21 mouse cellular contexts compared by ENCODE assay signal in the genomic region with DNA sequence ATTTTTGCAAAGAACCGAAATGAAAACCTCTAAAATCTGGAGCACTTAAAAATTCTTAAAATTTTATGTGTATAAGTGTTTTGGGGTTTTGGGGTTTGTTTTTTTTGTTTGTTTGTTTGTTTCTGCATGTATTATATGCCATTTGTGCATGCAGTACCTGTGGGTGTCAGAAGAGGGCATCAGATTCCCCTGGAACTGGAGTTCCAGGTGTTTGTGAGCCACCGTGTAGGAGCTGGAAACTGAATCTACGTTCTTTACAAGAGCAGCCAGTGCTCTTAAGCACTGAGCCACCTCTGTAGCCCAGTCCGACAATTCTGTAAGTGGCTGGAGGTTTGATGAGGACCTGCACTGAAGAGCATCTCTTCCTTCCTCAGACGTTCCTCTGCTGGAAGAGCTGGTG. TPM values are rescaled to one million over a fixed set of nuclear protein-coding genes. Genes with fewer than 3 reads are reported as not detected.
DNase-seq lines count a peak whose midpoint lies in the region; ATAC-seq and TF ChIP-seq lines count a peak whose summit lies in the region.
"Had no signal": no experiment of that assay in that cellular context is flagged by ENCODE, and none has a peak within 500 bp of the region (broad histone marks: within the 10 kb centered on the region; RNA-seq: fewer than 3 reads in every experiment).

No protein-coding gene starts in this region.

- POLR2A ChIA-PET in Patski (lab: Charles Lee), result no interaction called here

- no peak overlapping the region for H3K4me2 ChIP-seq in liver, embryonic 14.5 days (ENCODE audit: low read depth)
- no peak overlapping the region for H3K4me2 ChIP-seq in liver, postnatal 0 days (ENCODE audit: low read depth, low read length)
- H3K4me2 ChIP-seq: embryonic facial prominence, embryonic 13.5 days; forebrain, embryonic 12.5 days; heart, embryonic 12.5 days; hindbrain, embryonic 15.5 days had no signal

- H3K36me3 ChIP-seq in liver, embryonic 14.5 days (replicated peaks; ENCODE audit: control insufficient read depth, insufficient read depth, low read depth), result no peaks in the 10 kb centered on the region
- no peaks in the 10 kb centered on the region for H3K36me3 ChIP-seq in liver, postnatal 0 days (replicated peaks; ENCODE audit: insufficient read depth, low read length)
- no peaks in the 10 kb centered on the region for H3K36me3 ChIP-seq in ES-Bruce4 (ENCODE audit: control insufficient read depth, insufficient read depth, low read length, poor library complexity, severe bottlenecking)
- H3K36me3 ChIP-seq: embryonic facial prominence, embryonic 13.5 days; forebrain, embryonic 12.5 days; heart, embryonic 12.5 days; hindbrain, embryonic 15.5 days had no signal

- ATAC-seq in liver, embryonic 14.5 days (ENCODE audit: insufficient read depth), result no peak
- no peak for ATAC-seq in liver, postnatal 0 days
- no peak for ATAC-seq in Patski
- no peak for ATAC-seq in monocyte, adult 5-6 weeks (replicated peaks; ENCODE audit: insufficient number of reproducible peaks, low FRiP score, low TSS enrichment, poor library complexity, severe bottlenecking)
- ATAC-seq: forebrain, embryonic 16.5 days had no signal

- CTCF ChIA-PET in Patski (lab: Charles Lee), result no interaction called here

- no peak overlapping the region for H3K9ac ChIP-seq in liver, embryonic 14.5 days (replicated peaks)
- no peak overlapping the region for H3K9ac ChIP-seq in liver, postnatal 0 days (replicated peaks)
- H3K9ac ChIP-seq in ES-Bruce4 (ENCODE audit: low read depth, poor library complexity, severe bottlenecking), result no peak overlapping the region
- H3K9ac ChIP-seq: embryonic facial prominence, embryonic 13.5 days; forebrain, embryonic 12.5 days; heart, embryonic 12.5 days; hindbrain, embryonic 15.5 days had no signal

- 63% methylated on average over 5 of the region's 5 CpGs for WGBS in liver, embryonic 14.5 days (ENCODE audit: insufficient replicate concordance)
- WGBS in liver, postnatal 0 days (ENCODE audit: insufficient replicate concordance), result 77% methylated on average over 5 of the region's 5 CpGs

- in situ Hi-C loops in Patski (cut with MboI; ENCODE audit: low pct_unique_long_range_greater_than_20kb), result loop anchor here (25.0 kb wide), 1 partner anchor 252 kb away; a partner anchor contains a TSS

- H3K4me1 ChIP-seq in liver, embryonic 14.5 days (replicated peaks; ENCODE audit: control insufficient read depth in 2 of 2, insufficient read depth in 2 of 2, low read length in 1 of 2), result no peaks in the 10 kb centered on the region
- no peaks in the 10 kb centered on the region for H3K4me1 ChIP-seq in liver, postnatal 0 days (ENCODE audit: insufficient read depth)
- no peaks in the 10 kb centered on the region for H3K4me1 ChIP-seq in ES-Bruce4 (ENCODE audit: control insufficient read depth, insufficient read depth, low read length)
- H3K4me1 ChIP-seq: embryonic facial prominence, embryonic 13.5 days; forebrain, embryonic 12.5 days; heart, embryonic 12.5 days; hindbrain, embryonic 15.5 days had no signal

- TF ChIP-seq CTCF in liver, embryonic 14.5 days (IDR thresholded peaks at IDR 0.05; ENCODE audit: low read depth), result peak; percentile 38
- no peak; the same call in 1 of the 2 replicates for TF ChIP-seq CTCF in liver, postnatal 0 days (IDR thresholded peaks at IDR 0.05; ENCODE audit: low read depth)
- peak; percentile 11 for TF ChIP-seq CTCF in ES-Bruce4 (IDR thresholded peaks at IDR 0.05; ENCODE audit: low read depth, low read length)
- TF ChIP-seq CTCF in Patski (IDR thresholded peaks at IDR 0.05), result peak; percentile 3

- no peak for DNase-seq in liver, embryonic 14.5 days (ENCODE audit: low read depth in 3 of 3, low spot score in 3 of 3)
- DNase-seq in liver, postnatal 0 days, result no peak
- no peak for DNase-seq in Patski (ENCODE audit: low read depth, low spot score)
- no peak for DNase-seq in cerebellum, adult 9-11 months
- DNase-seq: adrenal gland, postnatal 10 days; cerebellum, adult 11-12 months; cerebellum, adult 9-10 months; cerebellum, postnatal 36 days; gastrocnemius, postnatal 14 days; heart, postnatal 36 days had no signal

- H3K27ac ChIP-seq in liver, embryonic 14.5 days, result no peak overlapping the region
- H3K27ac ChIP-seq in liver, postnatal 0 days (ENCODE audit: low read depth), result no peak overlapping the region
- H3K27ac ChIP-seq in ES-Bruce4 (ENCODE audit: insufficient read depth, low read length), result peak overlapping the region; percentile 93
- H3K27ac ChIP-seq: embryonic facial prominence, embryonic 13.5 days; forebrain, embryonic 12.5 days; hindbrain, embryonic 15.5 days had no signal

- no peak overlapping the region for H3K4me3 ChIP-seq in liver, embryonic 14.5 days (ENCODE audit: insufficient read depth in 1 of 2, low read depth in 2 of 2, low read length in 2 of 2)
- H3K4me3 ChIP-seq in liver, postnatal 0 days (ENCODE audit: low read depth, low read length), result no peak overlapping the region
- no peak overlapping the region for H3K4me3 ChIP-seq in ES-Bruce4 (ENCODE audit: low read depth, low read length)
- H3K4me3 ChIP-seq: embryonic facial prominence, embryonic 13.5 days; forebrain, embryonic 12.5 days; heart, embryonic 12.5 days; hindbrain, embryonic 15.5 days had no signal

- no peak for TF ChIP-seq EP300 in liver, embryonic 14.5 days (IDR thresholded peaks at IDR 0.05; ENCODE audit: low read depth)
- no peak for TF ChIP-seq EP300 in liver, postnatal 0 days (IDR thresholded peaks at IDR 0.05; ENCODE audit: low read depth)
- TF ChIP-seq EP300 in ES-Bruce4 (IDR thresholded peaks at IDR 0.05; ENCODE audit: insufficient read depth, low read depth, low read length), result no peak

- no peak for TF ChIP-seq POLR2A in ES-Bruce4 (IDR thresholded peaks at IDR 0.05; ENCODE audit: insufficient read depth, low read length)

- H3K9me3 ChIP-seq in liver, embryonic 14.5 days (ENCODE audit: control insufficient read depth, low read length), result no peaks in the 10 kb centered on the region
- no peaks in the 10 kb centered on the region for H3K9me3 ChIP-seq in liver, postnatal 0 days (ENCODE audit: low read length)
- H3K9me3 ChIP-seq in ES-Bruce4 (replicated peaks; ENCODE audit: control insufficient read depth, insufficient read depth, low read length, poor library complexity, severe bottlenecking), result no peaks in the 10 kb centered on the region
- H3K9me3 ChIP-seq: embryonic facial prominence, embryonic 13.5 days; hindbrain, embryonic 15.5 days had no signal

- no peaks in the 10 kb centered on the region for H3K27me3 ChIP-seq in liver, embryonic 14.5 days (ENCODE audit: control insufficient read depth, insufficient read depth, low read length)
- H3K27me3 ChIP-seq in liver, postnatal 0 days (ENCODE audit: insufficient read depth, low read length), result no peaks in the 10 kb centered on the region
- H3K27me3 ChIP-seq in ES-Bruce4 (ENCODE audit: control insufficient read depth, insufficient read depth, low read length, poor library complexity, severe bottlenecking) (no peaks in the 10 kb centered on the region), Patski (no peaks in the 10 kb centered on the region)
- H3K27me3 ChIP-seq: embryonic facial prominence, embryonic 13.5 days; forebrain, embryonic 12.5 days; hindbrain, embryonic 15.5 days had no signal

RNA-seq across cellular contexts. Expression of a gene that starts 1.3 kb away (rescaled TPM):
- not detected in 2 replicates for polyA plus RNA-seq in liver, embryonic 14.5 days (2012; rRNA removed)
- polyA plus RNA-seq in liver, embryonic 14.5 days (2014; fragmentation: Nextera tagmentation; extraction: Ambion mirVana), result not detected in 2 replicates
- polyA plus RNA-seq in liver, postnatal 0 days (2015; fragmentation: Nextera tagmentation; extraction: Ambion mirVana), result not detected in 2 replicates
- polyA plus RNA-seq in ES-Bruce4 (2011; ENCODE audit: insufficient read depth, insufficient read length, low read depth, missing spikeins) (1.8 and 2.2 TPM in 2 replicates), Patski (2021) (not detected)
- total RNA-seq in monocyte, adult 5-6 weeks (2017), result not detected in 3 replicates
- total RNA-seq: adrenal gland, postnatal 10 days; gastrocnemius, adult 18-20 months; gastrocnemius, postnatal 14 days; heart, adult 8-10 months; heart, postnatal 36 days had no signal
- polyA plus RNA-seq: embryonic facial prominence, embryonic 13.5 days; forebrain, embryonic 12.5 days; forebrain, embryonic 16.5 days; heart, embryonic 12.5 days; heart, embryonic 16.5 days; hindbrain, embryonic 11.5 days; hindbrain, embryonic 15.5 days had no signal

RNA-seq across cellular contexts. Expression of a gene that starts 38.3 kb away (rescaled TPM):
- 22.2 and 23.7 TPM in 2 replicates for polyA plus RNA-seq in liver, embryonic 14.5 days (2012; rRNA removed)
- polyA plus RNA-seq in liver, embryonic 14.5 days (2014; fragmentation: Nextera tagmentation; extraction: Ambion mirVana), result 20.4 and 22.2 TPM in 2 replicates
- polyA plus RNA-seq in liver, postnatal 0 days (2015; fragmentation: Nextera tagmentation; extraction: Ambion mirVana), result 19.1 and 19.3 TPM in 2 replicates
- polyA plus RNA-seq in ES-Bruce4 (2011; ENCODE audit: insufficient read depth, insufficient read length, low read depth, missing spikeins) (52.2 and 62.7 TPM in 2 replicates), Patski (2021) (51.5 TPM)
- 33.2 to 49.0 TPM (median 42.5 TPM) in 3 replicates for total RNA-seq in monocyte, adult 5-6 weeks (2017)

RNA-seq across cellular contexts. Expression of a gene that starts 39.2 kb away (rescaled TPM):
- polyA plus RNA-seq in liver, embryonic 14.5 days (2012; rRNA removed), result 0.15 and 0.75 TPM in 2 replicates
- 0.09 and 0.23 TPM in 2 replicates for polyA plus RNA-seq in liver, embryonic 14.5 days (2014; fragmentation: Nextera tagmentation; extraction: Ambion mirVana)
- 1.5 and 2.1 TPM in 2 replicates for polyA plus RNA-seq in liver, postnatal 0 days (2015; fragmentation: Nextera tagmentation; extraction: Ambion mirVana)
- 14.7 and 16.5 TPM in 2 replicates for polyA plus RNA-seq in ES-Bruce4 (2011; ENCODE audit: insufficient read depth, insufficient read length, low read depth, missing spikeins)
- 0.31 TPM for polyA plus RNA-seq in Patski (2021)
- not detected in 3 replicates for total RNA-seq in monocyte, adult 5-6 weeks (2017)

RNA-seq across cellular contexts. Expression of a gene that starts 41.0 kb away (rescaled TPM):
- polyA plus RNA-seq in liver, embryonic 14.5 days (2012; rRNA removed), result 0.79 and 0.96 TPM in 2 replicates
- 0.81 and 1.1 TPM in 2 replicates for polyA plus RNA-seq in liver, embryonic 14.5 days (2014; fragmentation: Nextera tagmentation; extraction: Ambion mirVana)
- 0.14 and 0.24 TPM in 2 replicates for polyA plus RNA-seq in liver, postnatal 0 days (2015; fragmentation: Nextera tagmentation; extraction: Ambion mirVana)
- polyA plus RNA-seq in ES-Bruce4 (2011; ENCODE audit: insufficient read depth, insufficient read length, low read depth, missing spikeins) (24.4 and 28.4 TPM in 2 replicates), Patski (2021) (1.8 TPM)
- total RNA-seq in monocyte, adult 5-6 weeks (2017), result 0.75 to 2.0 TPM (median 1.0 TPM) in 3 replicates
- total RNA-seq: gastrocnemius, adult 18-20 months had no signal
